Mouse (Mus musculus): ENCODE measurements around the gene Fam131a. TPM values are rescaled to one million over a fixed set of nuclear protein-coding genes. Genes with fewer than 3 reads are reported as not detected.

The Fam131a gene
- polyA plus RNA-seq (2015; fragmentation: Nextera tagmentation; extraction: Ambion mirVana) = 10.9 TPM in 2 replicates

GRCm38 (mm10) chr16:20693111-20693701, at the start of gene Fam131a:
Fam131a (plus strand) TSS chr16:20693241.

GRCm38 (mm10) chr16:20651076-20651946, 41.7 kb upstream of the Fam131a start, which contains the start of gene Psmd2:
Psmd2 (plus strand) TSS chr16:20651652.

GRCm38 (mm10) chr16:20668013-20668412, 25.0 kb upstream of the Fam131a start, which contains the start of gene Eif4g1:
Eif4g1 (plus strand) TSS chr16:20668313.

GRCm38 (mm10) chr16:20717181-20717977, 24.3 kb downstream of the Fam131a start, which contains the start of the genes Polr2h and Clcn2:
Polr2h (plus strand) TSS chr16:20717665.
Clcn2 (minus strand) TSS chr16:20717746.

GRCm38 (mm10) chr16:20732925-20733730, 40.1 kb downstream of the Fam131a start, which contains the start of gene Chrd:
Chrd (plus strand) TSS chr16:20733127.

GRCm38 (mm10) chr16:20733731-20734730, 41.0 kb downstream of the Fam131a start, which contains the start of gene Thpo:
Thpo (minus strand) TSS chr16:20734511.

Other genes with a start within 250 kb of the Fam131a start
- 45.5 and 53.1 TPM in 2 replicates for gene Eif2b5, start 194.4 kb upstream of the Fam131a start, polyA plus RNA-seq (2015; fragmentation: Nextera tagmentation; extraction: Ambion mirVana)
- gene Dvl3, start 176.3 kb upstream of the Fam131a start, polyA plus RNA-seq (2015; fragmentation: Nextera tagmentation; extraction: Ambion mirVana) = 16.3 and 18.4 TPM in 2 replicates
- gene Ap2m1, start 157.8 kb upstream of the Fam131a start, polyA plus RNA-seq (2015; fragmentation: Nextera tagmentation; extraction: Ambion mirVana) = 388 and 392 TPM in 2 replicates
- 27.3 and 32.1 TPM in 2 replicates for gene Abcf3, start 144.7 kb upstream of the Fam131a start, polyA plus RNA-seq (2015; fragmentation: Nextera tagmentation; extraction: Ambion mirVana)
- gene Vwa5b2, start 103.8 kb upstream of the Fam131a start, polyA plus RNA-seq (2015; fragmentation: Nextera tagmentation; extraction: Ambion mirVana) = 1.4 and 2.5 TPM in 2 replicates
- gene Eef1akmt4, start 81.6 kb upstream of the Fam131a start, polyA plus RNA-seq (2015; fragmentation: Nextera tagmentation; extraction: Ambion mirVana) = 14.9 and 18.2 TPM in 2 replicates
- gene Gm49333, start 81.6 kb upstream of the Fam131a start, polyA plus RNA-seq (2015; fragmentation: Nextera tagmentation; extraction: Ambion mirVana) = not detected in 2 replicates
- 27.5 and 30.5 TPM in 2 replicates for gene Alg3, start 81.5 kb upstream of the Fam131a start, polyA plus RNA-seq (2015; fragmentation: Nextera tagmentation; extraction: Ambion mirVana)
- 0.48 and 0.58 TPM in 2 replicates for gene Camk2n2, start 72.0 kb upstream of the Fam131a start, polyA plus RNA-seq (2015; fragmentation: Nextera tagmentation; extraction: Ambion mirVana)
- 0.42 and 0.94 TPM in 2 replicates for gene Ece2, start 63.4 kb upstream of the Fam131a start, polyA plus RNA-seq (2015; fragmentation: Nextera tagmentation; extraction: Ambion mirVana)
- gene Psmd2, start 41.6 kb upstream of the Fam131a start, polyA plus RNA-seq (2015; fragmentation: Nextera tagmentation; extraction: Ambion mirVana) = 175 and 183 TPM in 2 replicates
- gene Eif4g1, start 24.9 kb upstream of the Fam131a start, polyA plus RNA-seq (2015; fragmentation: Nextera tagmentation; extraction: Ambion mirVana) = 106 and 116 TPM in 2 replicates
- gene Polr2h, start 24.4 kb downstream of the Fam131a start, polyA plus RNA-seq (2015; fragmentation: Nextera tagmentation; extraction: Ambion mirVana) = 52.9 and 58.7 TPM in 2 replicates
- 1.6 TPM in 2 replicates for gene Clcn2, start 24.5 kb downstream of the Fam131a start, polyA plus RNA-seq (2015; fragmentation: Nextera tagmentation; extraction: Ambion mirVana)
- 9.1 and 11.0 TPM in 2 replicates for gene Chrd, start 39.9 kb downstream of the Fam131a start, polyA plus RNA-seq (2015; fragmentation: Nextera tagmentation; extraction: Ambion mirVana)
- 0.46 and 1.3 TPM in 2 replicates for gene Thpo, start 41.3 kb downstream of the Fam131a start, polyA plus RNA-seq (2015; fragmentation: Nextera tagmentation; extraction: Ambion mirVana)